Mouse (Mus musculus): ENCODE results near the gene Atg13. TPM values are rescaled to one million over a fixed set of nuclear protein-coding genes. Genes with fewer than 3 reads are reported as not detected.
A peak's percentile ranks its signal among the peaks of the same experiment; 100 is the strongest.

Atg13 gene
- total RNA-seq, 2 experiments from 2014 or later = 38.9 to 40.8 TPM

DNA sequence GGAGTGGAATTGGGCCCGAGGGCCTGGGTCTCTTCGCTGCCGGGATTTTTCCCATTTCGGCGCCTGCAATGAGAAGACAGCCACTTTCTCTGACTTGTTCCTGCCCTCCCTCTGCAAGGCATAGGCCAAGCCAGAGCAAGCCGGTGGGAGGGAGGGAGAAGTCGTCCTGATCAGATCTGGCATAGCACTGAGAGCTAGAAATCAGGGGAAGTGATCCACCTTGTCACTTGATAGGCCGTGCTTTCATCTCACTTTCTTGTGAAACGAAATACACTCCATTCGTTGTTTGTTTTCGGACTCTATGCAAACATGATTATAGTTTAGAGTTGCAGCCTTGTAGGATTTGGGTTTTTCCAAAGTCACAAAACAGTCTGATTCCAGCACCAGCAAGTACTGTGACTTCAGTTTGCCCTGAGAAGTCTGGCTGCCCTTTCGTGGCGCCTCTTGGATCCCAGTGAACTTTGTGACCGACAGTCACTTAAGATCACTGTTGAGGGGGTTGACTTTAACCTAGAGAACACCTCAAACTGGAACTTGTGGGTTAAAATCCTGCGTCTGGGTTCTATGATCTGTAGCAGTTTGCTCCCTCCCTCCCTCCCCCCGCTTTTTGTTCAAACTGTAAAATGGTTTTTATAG, 59.9 kb downstream of the Atg13 start:
- no peak for DNase-seq
- intact Hi-C loops (cut with DNase I) = no loop called here

DNA sequence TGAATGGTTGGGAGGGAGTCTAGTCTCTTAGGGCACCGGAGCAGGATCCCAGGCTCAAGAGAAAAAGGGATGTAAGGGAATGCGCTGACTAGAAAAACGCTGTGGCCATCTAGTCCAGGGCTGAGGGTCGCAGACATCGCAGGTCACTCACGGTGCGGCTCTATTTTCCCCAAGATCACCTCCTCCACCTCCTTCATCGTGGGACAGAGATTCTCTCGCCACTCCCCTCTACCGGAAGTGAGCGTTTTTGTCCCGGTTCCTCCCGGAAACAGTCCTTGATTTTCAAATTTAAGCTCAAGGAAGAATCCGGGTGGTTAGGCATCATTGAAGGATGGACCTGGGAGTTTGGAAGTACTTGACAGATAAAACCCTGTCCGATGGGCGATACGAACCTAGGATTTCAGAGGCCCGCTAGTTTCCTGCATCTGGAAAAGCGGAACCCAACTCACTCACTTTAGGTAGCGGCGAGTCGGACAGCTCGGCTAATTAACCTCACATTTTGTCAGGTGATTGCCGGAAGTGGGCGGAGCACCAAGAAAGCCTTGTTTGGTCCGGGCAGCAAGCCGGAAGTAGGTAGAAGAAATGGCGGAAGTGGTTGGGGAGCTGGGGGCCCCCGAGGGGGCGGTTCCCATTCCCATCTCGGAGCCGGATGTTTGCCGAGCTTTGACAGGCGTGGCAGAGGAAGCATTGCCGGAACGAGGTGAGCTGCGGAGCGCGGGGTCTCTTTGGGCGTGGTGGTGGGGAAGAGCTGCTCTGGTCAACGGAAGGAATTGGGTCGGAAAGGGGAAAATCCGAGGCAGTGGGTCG, 60.6 kb downstream of the Atg13 start, which contains the start of the genes Zfp408 and Arhgap1:
Gene Zfp408 (minus strand): TSS at position 239 of the 807 bp plus-strand sequence.
Gene Arhgap1 (plus strand): TSS at position 308 of the 807 bp plus-strand sequence.
- peak; percentile 95 to 97 for DNase-seq
- intact Hi-C loops (cut with DNase I) = no loop called here

DNA sequence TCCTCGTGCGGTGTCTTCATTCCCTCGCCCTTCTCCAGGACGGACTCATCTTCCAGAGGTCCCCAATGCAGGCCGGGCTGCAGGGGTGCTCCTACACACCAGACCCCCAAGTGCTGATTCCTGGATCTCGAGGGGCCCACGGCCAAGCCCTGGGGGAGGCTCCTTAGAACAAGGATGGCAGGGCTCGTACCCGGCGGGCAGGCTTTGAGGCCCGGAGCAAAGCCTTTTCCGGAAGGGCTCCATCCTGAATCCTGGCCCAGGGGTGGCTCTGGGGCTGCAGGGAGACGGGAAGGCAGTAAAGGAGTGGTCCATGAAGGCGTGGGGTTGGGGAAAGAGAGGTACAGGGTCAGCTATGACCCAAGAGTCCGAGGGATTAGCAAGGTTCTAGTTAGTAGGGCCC, 61.2 kb downstream of the Atg13 start:
- DNase-seq = peak in 1 of 2 experiments; percentile 20
- intact Hi-C loops (cut with DNase I) = no loop called here

DNA sequence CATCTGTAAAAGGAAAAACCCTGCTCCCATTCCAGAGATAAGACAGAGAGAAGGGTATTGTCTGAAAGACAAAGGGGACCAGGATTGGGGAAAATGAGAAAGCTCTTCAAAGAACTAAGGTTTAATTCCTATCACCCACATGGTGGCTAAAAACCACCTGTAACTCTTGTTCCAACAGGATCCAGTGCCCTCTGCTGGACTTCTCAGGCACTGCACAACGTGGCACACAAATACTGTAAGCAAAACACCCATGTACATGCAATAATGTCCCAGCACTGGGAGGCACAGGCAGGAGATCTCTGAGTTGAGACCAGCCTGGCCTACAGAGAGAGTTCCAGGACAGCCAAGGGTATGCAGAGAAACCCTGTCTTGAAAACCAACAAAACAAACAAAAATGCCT, 63.6 kb downstream of the Atg13 start:
- intact Hi-C loops (cut with DNase I) = no loop called here
- DNase-seq = peak; percentile 42 to 64

DNA sequence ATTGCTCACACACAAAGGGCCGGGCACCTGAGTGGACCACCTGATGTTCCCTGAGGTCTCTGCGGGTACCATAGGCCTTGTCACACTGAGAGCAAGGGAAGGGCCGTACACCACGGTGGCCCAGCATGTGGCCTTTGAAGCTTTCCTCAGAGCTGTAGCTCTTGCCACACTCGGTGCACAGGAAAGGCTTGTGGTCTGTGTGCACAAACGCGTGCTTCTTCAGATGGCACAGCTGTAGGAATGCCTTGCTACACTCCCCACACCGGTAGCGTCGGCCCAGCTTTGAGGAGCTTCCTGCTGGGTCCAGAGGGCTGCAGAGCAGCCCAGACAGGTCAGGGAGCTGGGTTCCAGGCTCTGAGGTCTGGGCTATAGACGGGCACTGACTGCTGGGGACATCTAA, 64.6 kb downstream of the Atg13 start:
- DNase-seq = no peak
- intact Hi-C loops (cut with DNase I) = no loop called here

DNA sequence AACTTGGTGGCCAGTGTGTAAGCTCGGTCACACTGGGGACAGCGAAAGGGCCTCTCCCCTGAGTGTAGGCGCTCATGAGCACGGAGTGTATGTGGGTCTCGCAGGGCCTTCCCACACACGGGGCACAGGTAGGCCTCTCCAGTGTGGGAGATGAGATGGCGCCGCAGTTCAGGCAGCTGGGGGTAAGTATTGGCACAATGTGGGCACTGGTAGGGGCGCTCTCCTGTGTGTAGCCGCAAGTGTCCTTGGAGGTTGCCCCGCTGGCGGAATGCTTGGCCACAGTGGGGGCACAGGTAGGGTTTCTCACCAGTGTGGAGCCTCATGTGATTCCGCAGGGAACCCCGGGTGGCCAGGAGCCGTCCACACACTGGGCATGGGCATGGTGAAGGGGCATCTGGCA, 65.0 kb downstream of the Atg13 start:
- intact Hi-C loops (cut with DNase I) = no loop called here
- no peak for DNase-seq

DNA sequence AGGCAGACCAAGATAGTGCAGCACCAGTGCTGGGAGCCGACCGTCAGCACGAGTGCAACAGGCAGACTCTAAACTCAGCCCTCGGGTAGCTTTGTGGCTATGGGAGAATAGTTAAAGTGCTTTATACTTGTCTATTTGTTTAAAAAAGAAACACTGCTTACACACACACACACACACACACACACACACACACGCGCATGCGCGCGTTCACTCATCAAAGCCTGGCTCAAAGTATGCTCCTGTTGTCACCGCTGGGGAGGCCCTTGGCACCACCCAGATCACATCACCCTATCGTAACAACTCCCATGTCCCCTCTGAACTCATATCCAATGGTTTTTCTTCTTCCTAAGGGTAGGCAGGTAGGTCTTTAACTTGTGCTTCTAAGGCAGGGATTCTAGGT, 66.4 kb downstream of the Atg13 start:
- intact Hi-C loops (cut with DNase I) = no loop called here
- DNase-seq = no peak

DNA sequence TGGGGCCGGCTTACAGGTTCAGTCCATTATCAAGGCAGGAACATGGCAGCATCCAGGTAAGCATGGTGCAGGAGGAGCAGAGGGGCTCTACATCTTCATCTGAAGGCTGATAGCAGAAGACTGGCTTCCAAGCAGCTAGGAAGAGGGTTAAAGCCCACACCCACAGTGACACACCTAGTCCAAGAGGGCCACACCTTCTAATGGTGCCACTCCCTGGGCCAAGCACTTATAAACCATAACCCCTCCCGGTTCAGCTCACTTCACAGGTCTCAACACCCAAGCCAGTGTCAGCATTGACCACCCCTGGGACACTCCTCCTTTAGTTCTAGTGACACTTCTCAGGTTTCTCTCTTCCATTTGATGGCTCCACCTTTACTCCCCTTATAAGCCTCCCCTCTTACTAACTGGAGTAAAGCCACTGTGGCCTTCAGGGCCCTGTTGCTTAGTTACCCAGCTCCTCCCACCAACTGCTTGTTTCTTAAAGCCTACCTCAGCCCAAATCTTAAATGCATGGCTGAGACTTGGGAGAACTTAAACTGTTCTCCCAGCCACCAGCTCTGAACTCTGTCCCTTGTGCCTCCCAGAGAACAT, 67.5 kb downstream of the Atg13 start:
- intact Hi-C loops (cut with DNase I) = no loop called here
- DNase-seq = no peak

DNA sequence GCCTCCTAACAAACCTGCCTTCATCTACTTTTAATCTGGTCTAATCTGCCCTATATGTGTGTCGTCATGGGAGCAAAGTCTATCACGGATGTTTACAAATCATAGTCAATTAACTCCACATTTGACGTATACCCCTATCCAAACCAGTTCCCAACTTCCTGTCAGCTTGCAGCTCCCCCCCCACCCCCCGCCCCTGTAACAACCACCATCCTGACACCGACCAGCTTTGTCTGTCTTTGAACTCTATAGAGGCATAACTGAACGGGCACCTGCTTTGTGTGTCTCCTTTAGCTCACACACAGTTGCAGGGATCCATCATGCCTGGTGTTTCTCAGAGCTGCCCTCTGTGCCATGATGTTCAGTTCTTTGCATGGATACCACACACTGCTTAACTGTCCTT, 71.4 kb downstream of the Atg13 start:
- DNase-seq = no peak
- intact Hi-C loops (cut with DNase I) = loop anchor here (1.0 kb wide), 1 partner anchor 18 kb away; no protein-coding TSS in a partner anchor

DNA sequence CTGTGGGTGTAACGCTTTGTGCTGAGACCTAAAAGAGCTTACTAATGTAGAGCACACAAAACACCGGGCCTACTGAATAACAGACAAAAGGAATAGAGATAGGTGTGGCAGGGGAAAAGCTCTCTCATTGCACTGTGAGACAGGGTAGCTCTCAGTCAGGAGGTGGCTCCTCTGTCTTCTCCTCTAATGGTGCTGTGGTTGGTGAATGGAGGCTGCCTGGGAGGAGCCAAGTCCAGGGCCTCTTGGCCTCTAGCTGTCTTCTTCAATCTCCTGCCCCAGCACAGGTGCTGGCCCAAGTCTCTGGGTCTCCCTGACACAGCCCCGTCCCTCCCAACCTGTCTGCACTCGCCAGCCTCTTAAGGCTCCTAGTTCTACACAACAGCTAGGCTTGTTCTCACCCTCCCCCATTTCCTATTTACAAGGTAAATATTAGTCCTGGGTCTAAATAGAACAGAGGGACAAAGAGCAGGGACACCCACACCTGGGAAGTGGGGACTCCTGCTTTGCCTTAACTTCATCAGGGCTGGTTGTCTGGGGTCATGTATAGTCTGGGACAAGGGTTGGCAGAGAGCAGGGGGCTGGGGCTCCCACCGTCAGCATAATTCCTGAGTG, 73.5 kb downstream of the Atg13 start:
- no peak for DNase-seq
- intact Hi-C loops (cut with DNase I) = no loop called here

DNA sequence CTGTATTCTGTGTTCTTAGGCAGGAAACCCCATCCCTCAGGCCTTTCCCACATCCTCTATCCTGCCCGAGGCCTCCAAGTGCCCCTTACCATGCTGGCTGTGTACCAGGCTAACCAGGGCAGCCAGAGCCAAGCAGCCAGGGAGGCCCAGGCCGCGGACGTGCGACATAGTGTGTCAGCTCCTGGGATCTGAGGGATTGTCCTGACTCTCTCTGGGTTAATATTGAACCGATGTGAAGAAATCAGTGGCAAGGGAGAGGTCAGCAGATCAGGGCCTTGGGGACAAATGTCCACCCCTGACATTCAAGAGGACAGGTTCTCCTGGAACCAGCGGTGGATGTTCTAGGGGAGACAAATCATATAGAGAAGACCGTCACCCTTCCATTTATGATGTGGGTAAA, 74.1 kb downstream of the Atg13 start, which contains the start of gene F2:
Gene F2 (minus strand): TSS at position 186 of the 400 bp plus-strand sequence.
- intact Hi-C loops (cut with DNase I) = no loop called here
- no peak for DNase-seq

DNA sequence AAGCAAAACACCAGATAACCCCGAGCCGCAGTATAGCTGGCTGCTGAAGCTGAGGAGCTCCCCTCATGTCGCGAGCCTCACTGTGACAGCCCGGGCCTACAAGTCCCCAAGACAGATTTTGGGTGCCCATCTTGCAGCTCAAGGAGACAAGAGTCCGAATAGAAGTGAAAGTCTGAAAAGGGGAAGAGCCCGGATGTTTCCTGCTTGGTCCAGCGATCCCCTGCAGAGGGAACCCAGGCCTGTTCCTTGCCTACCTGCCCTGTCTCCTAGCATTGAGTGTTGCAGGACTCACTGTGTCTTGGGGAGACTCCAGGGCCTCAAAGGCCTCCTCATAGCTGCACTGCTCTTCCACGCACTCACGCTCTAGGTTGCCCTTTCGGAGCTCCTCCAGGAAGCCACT, 74.9 kb downstream of the Atg13 start:
- no peak for DNase-seq
- intact Hi-C loops (cut with DNase I) = no loop called here

DNA sequence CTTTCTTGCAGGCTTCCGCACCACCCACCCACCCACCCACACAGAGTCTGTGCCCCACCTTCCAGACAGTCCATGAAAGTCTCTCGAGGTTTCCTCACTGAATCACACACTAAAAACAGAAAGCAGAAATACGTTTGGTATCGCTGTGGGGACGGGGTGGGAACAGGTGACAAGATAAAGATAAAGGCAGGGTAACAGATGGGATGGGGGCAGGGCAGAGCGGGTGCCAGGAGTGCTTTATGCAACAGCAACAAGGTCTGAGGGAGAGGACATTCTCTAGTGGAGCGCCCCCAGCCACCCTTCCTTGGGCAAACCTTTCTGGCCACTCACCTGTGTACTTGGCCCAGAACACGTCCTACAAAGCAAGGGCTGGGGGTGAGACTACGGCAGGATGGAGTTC, 75.5 kb downstream of the Atg13 start:
- intact Hi-C loops (cut with DNase I) = no loop called here
- DNase-seq = no peak

DNA sequence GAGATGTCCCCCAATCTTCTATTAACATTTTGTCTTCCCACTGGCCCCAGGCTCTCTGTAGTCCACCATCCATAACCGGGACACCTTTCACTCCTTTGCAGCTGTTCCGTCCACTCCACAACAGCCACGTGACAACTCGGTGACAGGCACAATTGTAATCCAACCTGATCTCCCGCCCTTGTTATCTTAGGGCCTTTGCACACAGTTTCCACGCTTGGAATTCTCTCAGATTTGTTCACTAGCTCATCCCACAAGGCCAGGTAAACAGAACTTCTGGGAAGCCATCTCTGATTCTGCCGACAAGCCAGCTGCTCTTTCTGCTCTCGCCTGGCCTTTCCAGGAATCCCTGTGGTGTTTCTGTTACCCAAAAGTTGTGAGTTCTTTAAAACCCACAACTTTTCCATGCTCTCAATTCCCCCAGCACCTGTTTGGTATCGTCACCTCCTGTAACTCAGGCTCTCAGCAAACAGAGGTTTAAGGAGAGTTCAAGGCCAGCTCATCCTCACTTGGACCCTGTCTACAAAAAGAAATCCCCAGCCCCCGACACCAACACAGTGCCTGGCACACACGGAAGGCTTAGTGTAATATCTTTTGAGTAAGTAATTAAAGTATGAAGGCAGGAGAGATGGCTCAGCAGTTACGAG, 76.9 kb downstream of the Atg13 start:
- intact Hi-C loops (cut with DNase I) = no loop called here
- no peak for DNase-seq

DNA sequence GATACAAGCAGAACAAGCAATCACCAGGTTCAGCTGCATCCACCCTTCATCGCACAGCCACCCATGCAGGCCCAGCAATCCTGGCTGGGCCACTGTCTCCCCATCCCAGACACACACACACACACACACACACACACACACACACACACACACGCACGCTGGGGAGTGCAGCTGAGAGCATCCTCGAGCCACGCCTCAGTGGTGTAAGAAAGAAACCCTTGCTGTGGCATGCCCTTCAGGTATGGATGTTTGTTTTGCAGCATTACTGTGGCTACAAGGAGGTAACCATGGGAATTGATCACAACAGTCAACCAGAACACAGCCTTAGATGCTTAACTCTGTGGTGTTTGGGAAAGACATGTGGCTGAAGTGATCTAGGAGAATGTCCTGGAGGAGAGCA, 78.1 kb downstream of the Atg13 start:
- intact Hi-C loops (cut with DNase I) = no loop called here

DNA sequence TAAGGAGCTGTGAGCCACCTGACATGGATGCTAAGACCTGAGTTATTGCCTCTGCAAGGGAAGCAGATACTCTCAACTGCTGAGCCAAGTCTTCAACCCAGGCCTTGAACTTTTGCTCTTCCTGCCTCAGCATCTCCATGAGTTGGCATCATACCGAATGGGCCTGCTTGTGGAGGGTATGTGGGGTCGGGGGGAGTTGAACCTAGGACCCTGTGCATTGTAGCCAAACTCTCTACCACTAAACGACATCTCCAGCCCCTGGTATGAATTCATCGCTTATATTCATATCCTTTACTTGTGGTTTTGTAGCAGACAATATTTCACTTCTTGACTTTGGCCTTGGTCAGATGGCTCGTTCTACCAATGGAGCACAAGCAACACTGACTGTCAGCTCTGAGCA, 78.5 kb downstream of the Atg13 start:
- intact Hi-C loops (cut with DNase I) = no loop called here
- no peak for DNase-seq

More for the DNA sequence above, 78.1 kb downstream of the Atg13 start:
- no peak for DNase-seq

DNA sequence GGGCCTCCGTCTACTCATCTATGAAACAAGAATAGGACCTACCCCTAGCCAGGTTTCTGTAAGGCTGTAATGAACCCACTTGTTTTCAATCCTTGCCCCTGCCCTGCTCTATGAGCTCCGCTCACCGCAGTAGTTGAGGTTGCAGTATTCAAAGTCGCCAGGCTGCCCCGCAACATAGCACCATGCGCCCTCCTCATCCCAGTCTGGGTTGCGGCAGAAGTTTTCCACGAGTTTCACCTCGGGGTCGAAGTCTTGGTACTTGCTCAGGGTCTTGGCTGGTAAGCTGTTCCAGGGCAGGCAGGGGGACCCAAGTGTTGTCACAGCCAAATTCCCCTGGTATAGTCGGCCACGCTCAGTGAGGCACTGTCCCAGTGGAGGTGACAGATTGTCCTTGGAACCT, 80.0 kb downstream of the Atg13 start:
- intact Hi-C loops (cut with DNase I) = no loop called here
- no peak for DNase-seq

DNA sequence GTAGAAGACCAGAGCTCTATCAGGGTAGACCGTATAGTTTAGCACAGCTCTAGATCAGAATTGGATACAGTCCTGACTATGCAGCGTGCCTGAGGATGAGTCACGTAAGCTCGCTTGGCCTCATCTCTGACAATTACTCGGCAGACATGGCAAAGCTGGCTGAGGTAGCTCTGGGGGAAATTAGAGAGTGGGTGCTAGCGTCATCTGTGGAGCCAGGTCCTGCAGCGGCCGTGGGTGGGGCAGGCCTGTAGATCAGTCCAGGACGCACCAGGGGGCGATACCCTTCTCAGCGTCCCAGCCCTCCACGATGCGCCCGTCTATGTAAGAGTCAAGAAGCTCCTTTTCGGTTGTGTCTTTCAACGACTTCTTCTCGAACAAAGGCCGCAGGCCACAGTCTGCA, 80.7 kb downstream of the Atg13 start:
- intact Hi-C loops (cut with DNase I) = no loop called here

DNA sequence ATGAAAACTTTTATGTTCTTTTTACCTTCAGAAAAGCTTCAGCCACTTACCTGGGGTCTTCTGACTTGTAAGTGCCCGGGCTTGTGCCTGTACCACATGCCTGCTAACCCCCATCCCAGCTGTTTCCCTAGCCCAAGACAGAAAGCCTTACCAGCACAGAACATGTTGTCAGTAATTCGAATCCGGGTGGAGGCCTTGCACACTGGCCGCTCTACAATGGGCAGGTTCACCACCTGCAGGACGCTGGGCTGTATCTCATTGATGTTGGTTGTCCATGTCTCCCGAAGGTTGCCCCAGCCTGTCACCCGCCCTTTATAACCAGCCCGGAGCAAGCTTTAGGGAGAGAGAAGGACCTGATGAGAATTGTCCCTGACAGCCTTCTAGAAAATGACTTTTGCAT, 82.2 kb downstream of the Atg13 start:
- intact Hi-C loops (cut with DNase I) = no loop called here

More for the DNA sequence above, 80.7 kb downstream of the Atg13 start:
- no peak for DNase-seq

DNA sequence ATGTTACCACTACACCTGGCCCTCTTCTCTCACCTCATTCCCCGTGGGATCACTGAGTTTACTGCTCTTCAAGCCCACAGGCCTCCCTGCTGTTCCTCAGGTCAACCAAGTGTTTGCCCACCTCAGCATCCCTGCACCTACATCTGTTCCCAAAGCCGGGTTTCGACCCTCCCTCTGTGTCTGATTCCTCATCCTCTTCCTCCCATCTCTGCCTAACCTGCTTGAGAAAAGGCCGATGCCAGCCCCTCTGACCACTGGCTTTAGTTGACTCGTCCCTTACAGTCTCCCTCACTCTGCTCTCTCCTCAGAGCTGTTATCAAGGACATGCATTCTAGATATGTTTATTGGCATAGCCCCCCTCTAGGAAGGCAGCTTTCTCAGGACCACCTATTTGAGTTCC, 82.9 kb downstream of the Atg13 start:
- DNase-seq = no peak
- intact Hi-C loops (cut with DNase I) = no loop called here

More for the DNA sequence above, 82.2 kb downstream of the Atg13 start:
- no peak for DNase-seq

Data from heart, postnatal 14 days (tissue).